Mouse (Mus musculus): ENCODE measurements at regions not wholly inside any gene's neighbourhood (a gene's known extent, or its start where the extent isn't known, plus 50 kb on each side); places are given as distances from the start of the nearest gene placed in this dataset.

DNA sequence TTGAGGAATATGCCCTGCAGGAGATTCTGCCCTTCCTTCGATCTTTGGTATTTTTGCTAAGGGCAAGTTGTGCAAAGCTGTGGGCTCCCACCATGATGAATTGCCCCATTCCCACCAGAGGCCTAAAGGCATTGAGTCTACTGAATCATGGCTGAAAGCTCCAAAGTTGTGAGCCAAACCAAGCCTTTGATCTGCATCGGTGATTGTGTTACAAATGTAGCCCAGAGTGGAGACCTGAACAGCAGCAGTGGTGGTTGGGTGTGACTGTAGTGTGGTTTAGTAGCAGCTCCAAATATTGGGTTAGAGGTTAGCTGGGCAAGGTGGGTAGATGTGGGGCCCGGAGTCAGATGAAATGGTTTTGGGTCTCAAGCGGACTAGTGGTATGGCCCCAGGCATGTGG is 201.0 kb downstream of the Pten start:
- no peak overlapping the region for H3K4me3 ChIP-seq
- no peak overlapping the region for H3K27ac ChIP-seq
- H3K27me3 ChIP-seq (ENCODE audit: control insufficient read depth, insufficient read depth, low read length): no peaks in the 10 kb centered on the region
- H3K36me3 ChIP-seq (ENCODE audit: control insufficient read depth, insufficient read depth, low read length): no peaks in the 10 kb centered on the region
- DNase-seq: no peak
- H3K4me1 ChIP-seq (ENCODE audit: control insufficient read depth, insufficient read depth, low read length): peaks cover 3% of the 10 kb centered on the region
- WGBS: 93% methylated on average over 4 of the region's 4 CpGs
- intact Hi-C loops (cut with DNase I): loop anchor here (10.0 kb wide), 1 partner anchor 267 kb away; no protein-coding TSS in a partner anchor
- TF ChIP-seq CTCF (IDR thresholded peaks at IDR 0.05): no peak
- TF ChIP-seq EP300 (IDR thresholded peaks at IDR 0.05; ENCODE audit: insufficient read depth, low read depth, low read length): no peak
- no peak for TF ChIP-seq POLR2A (IDR thresholded peaks at IDR 0.05; ENCODE audit: insufficient read depth, low read depth, low read length)
- H3K9ac ChIP-seq (ENCODE audit: low read depth, low read length): no peak overlapping the region
- no peaks in the 10 kb centered on the region for H3K79me2 ChIP-seq (replicated peaks; ENCODE audit: control insufficient read depth, insufficient read depth, low read length)

DNA sequence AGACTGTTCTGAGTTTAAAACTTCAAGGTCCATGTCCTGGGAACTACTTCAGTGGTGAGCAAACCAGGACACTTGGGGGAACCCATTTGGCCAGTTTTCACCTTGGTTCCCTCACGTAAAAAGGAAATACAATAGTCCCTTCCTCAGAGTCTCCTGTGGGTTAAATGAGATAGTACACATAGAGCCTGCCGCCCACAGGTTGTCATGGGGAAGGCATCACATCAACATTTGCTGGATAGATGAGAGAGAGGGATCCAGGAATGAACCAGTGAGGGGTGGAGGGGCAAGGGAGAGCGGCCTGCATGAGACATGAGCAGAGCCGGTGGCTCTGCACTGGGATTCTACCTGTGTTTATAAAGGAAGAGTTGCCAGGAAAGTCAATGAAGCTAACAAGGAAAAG is 201.5 kb downstream of the Pten start:
- 84% methylated on average over 4 of the region's 4 CpGs for WGBS
- no peak overlapping the region for H3K9ac ChIP-seq (ENCODE audit: low read depth, low read length)
- H3K79me2 ChIP-seq (replicated peaks; ENCODE audit: control insufficient read depth, insufficient read depth, low read length): no peaks in the 10 kb centered on the region
- TF ChIP-seq POLR2A (IDR thresholded peaks at IDR 0.05; ENCODE audit: insufficient read depth, low read depth, low read length) (no peak), EP300 (IDR thresholded peaks at IDR 0.05; ENCODE audit: insufficient read depth, low read depth, low read length) (no peak)
- no peak for DNase-seq
- H3K27ac ChIP-seq: no peak overlapping the region
- no peak overlapping the region for H3K4me3 ChIP-seq
- intact Hi-C loops (cut with DNase I): loop anchor here (10.0 kb wide), 1 partner anchor 266 kb away; no protein-coding TSS in a partner anchor
- H3K36me3 ChIP-seq (ENCODE audit: control insufficient read depth, insufficient read depth, low read length): no peaks in the 10 kb centered on the region
- H3K27me3 ChIP-seq (ENCODE audit: control insufficient read depth, insufficient read depth, low read length): no peaks in the 10 kb centered on the region
- peaks cover 2% of the 10 kb centered on the region; the same call in 1 of the 2 replicates for H3K4me1 ChIP-seq (ENCODE audit: control insufficient read depth, insufficient read depth, low read length)

DNA sequence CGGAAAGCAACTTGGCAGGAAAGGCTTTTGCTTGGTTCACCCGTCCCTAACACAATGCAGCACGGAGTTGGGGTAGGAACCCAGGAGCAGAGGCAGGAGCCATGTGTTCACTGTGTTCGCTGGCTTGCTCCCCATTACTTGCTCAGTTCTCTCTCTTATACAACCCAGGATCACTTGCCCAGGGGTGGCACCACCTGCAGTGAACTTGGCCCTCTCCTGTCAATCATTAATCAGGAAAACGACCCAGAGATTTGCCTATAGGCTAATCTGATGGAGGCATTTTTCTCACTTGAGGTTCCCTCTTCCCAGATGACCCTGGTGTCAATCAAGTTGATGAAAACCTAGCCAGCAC is 202.5 kb downstream of the Pten start:
- no peak overlapping the region for H3K4me3 ChIP-seq
- no peaks in the 10 kb centered on the region for H3K36me3 ChIP-seq (ENCODE audit: control insufficient read depth, insufficient read depth, low read length)
- H3K9ac ChIP-seq (ENCODE audit: low read depth, low read length): no peak overlapping the region
- no peak for DNase-seq
- WGBS: 68% methylated on average over 5 of the region's 5 CpGs
- TF ChIP-seq CTCF (IDR thresholded peaks at IDR 0.05): no peak
- TF ChIP-seq EP300 (IDR thresholded peaks at IDR 0.05; ENCODE audit: insufficient read depth, low read depth, low read length): no peak
- TF ChIP-seq POLR2A (IDR thresholded peaks at IDR 0.05; ENCODE audit: insufficient read depth, low read depth, low read length): no peak
- H3K27me3 ChIP-seq (ENCODE audit: control insufficient read depth, insufficient read depth, low read length): no peaks in the 10 kb centered on the region
- no peak overlapping the region for H3K27ac ChIP-seq
- no peaks in the 10 kb centered on the region for H3K79me2 ChIP-seq (replicated peaks; ENCODE audit: control insufficient read depth, insufficient read depth, low read length)
- intact Hi-C loops (cut with DNase I): loop anchor here (10.0 kb wide), 1 partner anchor 265 kb away; no protein-coding TSS in a partner anchor
- H3K4me1 ChIP-seq (ENCODE audit: control insufficient read depth, insufficient read depth, low read length): no peaks in the 10 kb centered on the region

DNA sequence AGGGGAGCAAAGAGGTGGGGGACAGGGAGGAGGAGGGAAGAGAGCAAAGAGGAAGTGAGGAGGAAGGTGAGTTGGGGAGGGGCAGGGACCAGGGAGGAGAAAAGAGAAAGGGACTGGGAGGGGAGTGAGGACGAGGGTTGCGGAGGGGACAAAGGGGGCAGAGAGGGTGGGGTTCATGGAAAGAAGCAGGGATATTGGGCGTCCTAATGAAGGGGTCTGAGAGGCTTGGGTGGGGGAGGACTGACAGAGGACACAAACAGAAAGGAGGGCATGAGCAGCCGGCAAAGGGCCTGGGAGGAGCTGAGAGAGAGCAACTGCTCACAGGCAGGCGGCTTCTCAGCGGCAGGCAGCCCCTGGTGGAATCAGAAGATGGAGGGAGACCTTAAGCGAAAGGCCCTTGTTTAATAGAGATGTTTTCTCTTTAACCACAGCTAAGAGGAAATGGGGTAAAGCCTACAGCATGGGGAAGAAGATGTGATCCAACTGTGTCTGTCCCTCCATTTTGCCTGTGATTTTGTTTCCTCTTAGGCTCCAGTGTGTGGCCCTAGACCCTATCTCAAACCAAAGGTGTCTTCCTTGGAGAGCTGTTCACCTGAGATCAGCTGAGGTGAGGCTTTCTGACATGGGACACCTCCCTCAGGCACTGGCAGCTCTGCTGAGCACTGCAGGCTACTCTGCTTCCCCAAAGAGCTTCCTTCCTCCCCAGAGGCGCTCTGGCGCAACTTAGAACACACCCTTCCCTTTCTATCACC is 203.1 kb downstream of the Pten start:
- H3K4me1 ChIP-seq (ENCODE audit: control insufficient read depth, insufficient read depth, low read length): no peaks in the 10 kb centered on the region
- TF ChIP-seq CTCF (IDR thresholded peaks at IDR 0.05): no peak
- no peak for TF ChIP-seq POLR2A (IDR thresholded peaks at IDR 0.05; ENCODE audit: insufficient read depth, low read depth, low read length)
- TF ChIP-seq EP300 (IDR thresholded peaks at IDR 0.05; ENCODE audit: insufficient read depth, low read depth, low read length): no peak
- peak in 1 of 2 experiments; percentile 45 for DNase-seq
- H3K79me2 ChIP-seq (replicated peaks; ENCODE audit: control insufficient read depth, insufficient read depth, low read length): no peaks in the 10 kb centered on the region
- H3K27me3 ChIP-seq (ENCODE audit: control insufficient read depth, insufficient read depth, low read length): no peaks in the 10 kb centered on the region
- H3K9ac ChIP-seq (ENCODE audit: low read depth, low read length): no peak overlapping the region
- H3K4me3 ChIP-seq: no peak overlapping the region
- intact Hi-C loops (cut with DNase I): no loop called here
- H3K36me3 ChIP-seq (ENCODE audit: control insufficient read depth, insufficient read depth, low read length): no peaks in the 10 kb centered on the region
- WGBS: 65% methylated on average over 9 of the region's 9 CpGs
- no peak overlapping the region for H3K27ac ChIP-seq

DNA sequence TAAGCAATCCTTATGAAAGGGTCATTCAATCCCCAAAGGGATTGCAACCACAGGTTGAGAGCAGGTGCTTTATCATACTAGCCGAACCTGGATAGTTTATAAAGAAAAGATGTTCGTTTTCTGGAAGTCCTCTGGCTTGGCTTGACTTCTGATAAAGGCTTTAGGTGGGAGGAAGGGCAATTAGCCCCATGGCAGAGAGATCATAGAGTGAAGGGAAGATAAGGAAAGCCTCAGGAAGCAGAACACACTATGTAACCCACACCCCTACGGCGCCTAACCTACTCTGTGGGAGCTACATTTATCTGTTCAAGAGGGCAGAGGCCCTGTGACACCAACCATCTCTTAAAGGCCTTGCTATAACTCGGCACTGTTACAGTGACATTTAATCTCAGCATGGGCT is 204.2 kb downstream of the Pten start:
- Histone ChIP-seq H3K27ac (no peak overlapping the region), H3K4me1 (ENCODE audit: control insufficient read depth, insufficient read depth, low read length) (no peaks in the 10 kb centered on the region), H3K79me2 (replicated peaks; ENCODE audit: control insufficient read depth, insufficient read depth, low read length) (no peaks in the 10 kb centered on the region), H3K4me3 (no peak overlapping the region), H3K9ac (ENCODE audit: low read depth, low read length) (no peak overlapping the region), H3K36me3 (ENCODE audit: control insufficient read depth, insufficient read depth, low read length) (no peaks in the 10 kb centered on the region), H3K27me3 (ENCODE audit: control insufficient read depth, insufficient read depth, low read length) (no peaks in the 10 kb centered on the region)
- intact Hi-C loops (cut with DNase I): no loop called here
- WGBS: 54% methylated on average over 5 of the region's 5 CpGs
- no peak for TF ChIP-seq EP300 (IDR thresholded peaks at IDR 0.05; ENCODE audit: insufficient read depth, low read depth, low read length)
- TF ChIP-seq POLR2A (IDR thresholded peaks at IDR 0.05; ENCODE audit: insufficient read depth, low read depth, low read length): no peak
- TF ChIP-seq CTCF (IDR thresholded peaks at IDR 0.05): no peak
- no peak for DNase-seq

DNA sequence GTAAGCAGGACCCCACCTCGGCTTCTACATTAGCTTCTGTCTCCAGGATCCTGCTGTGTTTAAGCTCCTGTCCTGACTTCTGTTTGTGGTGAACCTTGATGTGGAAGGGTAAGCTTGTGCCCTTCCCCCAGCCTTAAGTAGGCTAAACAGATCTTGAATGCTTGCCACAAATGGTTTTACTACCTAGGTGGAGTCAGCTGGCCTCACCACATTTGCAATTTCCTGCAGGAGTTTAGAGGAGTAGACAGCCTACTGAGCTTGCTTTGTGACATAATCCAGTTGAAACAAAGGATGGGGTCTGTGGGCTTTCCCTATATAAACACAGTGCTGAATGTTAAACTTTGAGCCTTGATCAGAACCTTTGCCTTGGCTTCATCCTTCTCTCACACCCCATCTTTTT is 206.7 kb downstream of the Pten start:
- intact Hi-C loops (cut with DNase I): no loop called here
- Histone ChIP-seq H3K79me2 (replicated peaks; ENCODE audit: control insufficient read depth, insufficient read depth, low read length) (no peaks in the 10 kb centered on the region), H3K4me3 (no peak overlapping the region), H3K27me3 (ENCODE audit: control insufficient read depth, insufficient read depth, low read length) (no peaks in the 10 kb centered on the region), H3K4me1 (ENCODE audit: control insufficient read depth, insufficient read depth, low read length) (no peaks in the 10 kb centered on the region), H3K27ac (no peak overlapping the region), H3K36me3 (ENCODE audit: control insufficient read depth, insufficient read depth, low read length) (no peaks in the 10 kb centered on the region), H3K9ac (ENCODE audit: low read depth, low read length) (no peak overlapping the region)
- no peak for DNase-seq
- TF ChIP-seq POLR2A (IDR thresholded peaks at IDR 0.05; ENCODE audit: insufficient read depth, low read depth, low read length) (no peak), CTCF (IDR thresholded peaks at IDR 0.05) (no peak), EP300 (IDR thresholded peaks at IDR 0.05; ENCODE audit: insufficient read depth, low read depth, low read length) (no peak)
- WGBS: 37% methylated on average over 1 of the region's 1 CpGs
